Mouse (Mus musculus) liver, postnatal 0 days (tissue): ENCODE measurements around the gene Zmat5.

Experiments used
- CTCF ChIP-seq: sonication (generic); IDR thresholded peaks from 2 replicates; pipeline ENCODE4 v1.5.1; 2016; ENCODE audit warnings: antibody characterized with exemption, low read depth
- EP300 ChIP-seq: IDR thresholded peaks from 2 replicates; pipeline ENCODE4 v1.6.1; 2016; ENCODE audit warnings: antibody characterized with exemption, low read depth, mild to moderate bottlenecking

DNA sequence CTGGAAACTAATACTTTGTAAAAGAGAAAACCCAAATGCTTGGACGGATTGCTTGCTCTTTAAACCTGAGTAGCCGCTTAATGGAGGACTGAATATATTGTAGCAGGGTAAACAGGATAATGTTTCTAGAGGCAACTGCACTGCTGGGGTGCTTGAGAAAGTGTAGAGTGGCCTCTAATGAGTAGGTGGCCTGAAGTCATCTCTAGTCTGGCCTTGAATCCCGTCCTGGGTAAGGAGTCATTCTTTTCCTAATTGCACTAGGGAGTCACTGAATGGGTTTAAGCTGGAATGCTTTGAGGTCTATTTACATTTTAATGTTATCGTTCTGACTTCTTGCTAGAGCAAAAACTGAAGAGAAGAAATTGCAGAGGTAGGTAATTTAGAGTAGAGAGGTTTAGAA, 700 bp downstream of the Zmat5 start:
- TF ChIP-seq CTCF (no peak), EP300 (no peak)
